Mouse (Mus musculus) lung, embryonic 16.5 days (tissue): ENCODE results near the gene Smim23. TPM values are rescaled to one million over a fixed set of nuclear protein-coding genes. Genes with fewer than 3 reads are reported as not detected.

Experiments used
- ATAC-seq: fragments of 200-750 bp; cut with Nextera tagmentation; 2 replicates; pipeline ENCODE4 v1.8.0; 2017; ENCODE audit warnings: low read depth, mild to moderate bottlenecking, moderate library complexity
- H3K27ac ChIP-seq: fragments of 300-500 bp; sonication (generic); 2 replicates; pipeline ENCODE4 v1.5.1; 2014; ENCODE audit warnings: mild to moderate bottlenecking, control low read depth, low read length
- H3K27me3 ChIP-seq: fragments of 300-500 bp; sonication (generic); 2 replicates; pipeline ENCODE4 v1.6.1; 2014; ENCODE audit warnings: low read depth, low read length, mixed read lengths; ENCODE audit not compliant: control insufficient read depth, insufficient read depth
- H3K36me3 ChIP-seq: fragments of 300-500 bp; sonication (generic); 2 replicates; pipeline ENCODE4 v1.6.1; 2014; ENCODE audit warnings: low read length; ENCODE audit not compliant: control insufficient read depth, insufficient read depth
- H3K4me1 ChIP-seq: fragments of 300-500 bp; sonication (generic); replicated peaks from 2 replicates; pipeline ENCODE4 v1.6.1; 2014; ENCODE audit warnings: low read length, mixed read lengths; ENCODE audit not compliant: control insufficient read depth, insufficient read depth
- H3K4me2 ChIP-seq: fragments of 300-500 bp; sonication (generic); 2 replicates; pipeline ENCODE4 v1.6.1; 2014; ENCODE audit warnings: low read depth, low read length, control low read depth
- H3K4me3 ChIP-seq: fragments of 300-500 bp; sonication (generic); 2 replicates; pipeline ENCODE4 v1.5.1; 2014; ENCODE audit warnings: mild to moderate bottlenecking, low read length, control low read depth
- H3K9ac ChIP-seq: fragments of 300-500 bp; sonication (generic); 2 replicates; pipeline ENCODE4 v1.6.1; 2014; ENCODE audit warnings: low read length, control low read depth
- H3K9me3 ChIP-seq: fragments of 300-500 bp; sonication (generic); 2 replicates; pipeline ENCODE4 v1.6.1; 2016; ENCODE audit warnings: low read length; ENCODE audit not compliant: control insufficient read depth
- WGBS: fragments of 180-500 bp; shearing (Covaris S2); extraction: QIAGEN DNeasy Blood & Tissue Kit; methylation state at CpG from one replicate; pipeline ENCODE4 v1.1.7; 2014; 5-methylcytosine and 5-hydroxymethylcytosine counted together
- polyA plus RNA-seq: library from polyadenylated mRNA; unstranded; fragments of >200 nt; fragmentation: Nextera tagmentation; extraction: Ambion mirVana; gene quantifications from 2 replicates; pipeline ENCODE4 v1.2.1, GENCODE M21; 2015

Smim23 gene
- not detected in 2 replicates for polyA plus RNA-seq

GRCm38 (mm10) chr11:32824505-32824904 lies at the start of gene Smim23:
TSS of gene Smim23 (minus strand) at chr11:32824605.
- Histone ChIP-seq H3K36me3 (no peaks in the 10 kb centered on the region), H3K4me2 (no peak within 1 kb of the TSS), H3K27me3 (no peaks in the 10 kb centered on the region), H3K9ac (no peak within 1 kb of the TSS), H3K27ac (no peak within 1 kb of the TSS), H3K4me3 (no peak within 1 kb of the TSS), H3K4me1 (no peaks in the 10 kb centered on the region), H3K9me3 (no peaks in the 10 kb centered on the region)
- 86% methylated on average over 1 of the region's 1 CpGs for WGBS
- no peak for ATAC-seq

GRCm38 (mm10) chr11:32868619-32869383 lies 44.4 kb upstream of the Smim23 start:
- Histone ChIP-seq H3K9me3 (0 out of 2 replicates have a peak, but pooled peaks cover 3% of the 10 kb centered on the region), H3K4me2 (no peak overlapping the region), H3K27ac (no peak overlapping the region), H3K9ac (no peak overlapping the region), H3K27me3 (no peaks in the 10 kb centered on the region), H3K36me3 (no peaks in the 10 kb centered on the region), H3K4me1 (no peaks in the 10 kb centered on the region), H3K4me3 (no peak overlapping the region)
- WGBS, result 76% methylated on average over 10 of the region's 10 CpGs
- no peak for ATAC-seq

- Histone ChIP-seq H3K9me3 (no peaks in the 10 kb centered on the region), H3K4me3 (no peak overlapping the region), H3K4me1 (no peaks in the 10 kb centered on the region), H3K27me3 (no peaks in the 10 kb centered on the region), H3K4me2 (no peak overlapping the region), H3K27ac (no peak overlapping the region), H3K36me3 (no peaks in the 10 kb centered on the region), H3K9ac (no peak overlapping the region)
- WGBS, result 83% methylated on average over 5 of the region's 5 CpGs
- no peak for ATAC-seq
These were observed 40.2 kb upstream of the Smim23 start for GRCm38 (mm10) chr11:32864615-32865014.

- H3K9ac ChIP-seq, result no peak overlapping the region
- H3K9me3 ChIP-seq, result no peaks in the 10 kb centered on the region
- no peak overlapping the region for H3K27ac ChIP-seq
- H3K4me3 ChIP-seq, result no peak overlapping the region
- H3K4me1 ChIP-seq, result peaks cover 4% of the 10 kb centered on the region
- no peaks in the 10 kb centered on the region for H3K36me3 ChIP-seq
- 4% methylated on average over 8 of the region's 8 CpGs for WGBS
- H3K4me2 ChIP-seq, result no peak overlapping the region
- H3K27me3 ChIP-seq, result no peaks in the 10 kb centered on the region
- ATAC-seq, result no peak
These were observed 33.0 kb upstream of the Smim23 start for GRCm38 (mm10) chr11:32857418-32857879.

GRCm38 (mm10) chr11:32846682-32847222 lies 22.3 kb upstream of the Smim23 start:
- H3K27me3 ChIP-seq, result no peaks in the 10 kb centered on the region
- no peak overlapping the region for H3K4me2 ChIP-seq
- H3K9me3 ChIP-seq, result no peaks in the 10 kb centered on the region
- no peak overlapping the region for H3K9ac ChIP-seq
- H3K4me3 ChIP-seq, result no peak overlapping the region
- ATAC-seq, result 0 out of 2 replicates have a peak, but pooled peaks have one; percentile 28
- WGBS, result 40% methylated on average over 20 of the region's 20 CpGs
- H3K4me1 ChIP-seq, result no peaks in the 10 kb centered on the region; the same call in 1 of the 2 replicates
- no peaks in the 10 kb centered on the region for H3K36me3 ChIP-seq
- H3K27ac ChIP-seq, result no peak overlapping the region

GRCm38 (mm10) chr11:32841169-32841568 lies 16.8 kb upstream of the Smim23 start:
- ATAC-seq, result no peak
- Histone ChIP-seq H3K9me3 (no peaks in the 10 kb centered on the region), H3K36me3 (no peaks in the 10 kb centered on the region), H3K27ac (no peak overlapping the region), H3K27me3 (no peaks in the 10 kb centered on the region), H3K9ac (no peak overlapping the region), H3K4me1 (no peaks in the 10 kb centered on the region; the same call in 1 of the 2 replicates), H3K4me3 (no peak overlapping the region), H3K4me2 (no peak overlapping the region)
- 71% methylated on average over 5 of the region's 5 CpGs for WGBS

GRCm38 (mm10) chr11:32840256-32840655 lies 15.9 kb upstream of the Smim23 start:
- no peak overlapping the region for H3K4me2 ChIP-seq
- H3K4me1 ChIP-seq, result no peaks in the 10 kb centered on the region
- no peak overlapping the region for H3K27ac ChIP-seq
- no peaks in the 10 kb centered on the region for H3K36me3 ChIP-seq
- H3K4me3 ChIP-seq, result no peak overlapping the region
- no peak overlapping the region for H3K9ac ChIP-seq
- no peak for ATAC-seq
- no peaks in the 10 kb centered on the region for H3K27me3 ChIP-seq
- 77% methylated on average over 9 of the region's 9 CpGs for WGBS
- H3K9me3 ChIP-seq, result no peaks in the 10 kb centered on the region

GRCm38 (mm10) chr11:32835022-32835421 lies 10.6 kb upstream of the Smim23 start:
- Histone ChIP-seq H3K9ac (no peak overlapping the region), H3K27ac (no peak overlapping the region), H3K9me3 (no peaks in the 10 kb centered on the region), H3K36me3 (no peaks in the 10 kb centered on the region), H3K27me3 (no peaks in the 10 kb centered on the region), H3K4me2 (no peak overlapping the region), H3K4me1 (no peaks in the 10 kb centered on the region), H3K4me3 (no peak overlapping the region)
- ATAC-seq, result no peak
- 31% methylated on average over 8 of the region's 8 CpGs for WGBS

GRCm38 (mm10) chr11:32834367-32834918 lies 10.0 kb upstream of the Smim23 start:
- no peak overlapping the region for H3K27ac ChIP-seq
- no peaks in the 10 kb centered on the region for H3K9me3 ChIP-seq
- H3K4me1 ChIP-seq, result no peaks in the 10 kb centered on the region
- no peaks in the 10 kb centered on the region for H3K36me3 ChIP-seq
- H3K4me3 ChIP-seq, result no peak overlapping the region
- H3K9ac ChIP-seq, result no peak overlapping the region
- H3K27me3 ChIP-seq, result no peaks in the 10 kb centered on the region
- ATAC-seq, result no peak
- whole genome bisulfite sequencing, result 37% methylated on average over 13 of the region's 13 CpGs
- no peak overlapping the region for H3K4me2 ChIP-seq
